Mouse (Mus musculus) brain, embryonic 14.5 days (tissue): Measurements from ENCODE around the gene Mup9.
"Not testable (repeated sequence)": the region's sequence is repeated elsewhere in the genome, so short reads cannot be mapped to it uniquely, and the experiment has no call there.

Source experiments
- CTCF ChIP-seq: fragments of 200-500 bp; IDR thresholded peaks from 2 replicates; pipeline ENCODE4 v1.5.1; 2012; ENCODE audit warnings: inconsistent platforms, mild to moderate bottlenecking, moderate library complexity, borderline replicate concordance; ENCODE audit not compliant: insufficient read depth, insufficient read length; ENCODE audit errors: extremely low read depth
- POLR2A ChIP-seq: fragments of 200-500 bp; IDR thresholded peaks from 2 replicates; pipeline ENCODE4 v1.6.1; 2012; ENCODE audit warnings: mild to moderate bottlenecking, inconsistent platforms, borderline replicate concordance; ENCODE audit not compliant: poor library complexity, insufficient read depth, insufficient read length, severe bottlenecking; ENCODE audit errors: extremely low read depth

- not testable (repeated sequence) for TF ChIP-seq POLR2A, CTCF
Observed at GRCm38 (mm10) chr4:60421852-60422251, at the start of gene Mup9.
